Mouse (Mus musculus): ENCODE results near the gene Pitpnm1. TPM values are rescaled to one million over a fixed set of nuclear protein-coding genes. Genes with fewer than 3 reads are reported as not detected.

Pitpnm1 gene
- polyA plus RNA-seq, 1 experiment from 2014 or later: 113 TPM

GRCm38 (mm10) chr19:4144550-4145498 lies 45.0 kb downstream of the Pitpnm1 start:
- H3K27ac ChIP-seq (ENCODE audit: low read length): no peak overlapping the region
- H3K4me2 ChIP-seq (ENCODE audit: low read length): no peak overlapping the region
- WGBS: 86% methylated on average over 16 of the region's 16 CpGs
- no peaks in the 10 kb centered on the region for H3K9me3 ChIP-seq (replicated peaks; ENCODE audit: control insufficient read depth, low read length, poor library complexity, severe bottlenecking)
- no peak overlapping the region for H3K9ac ChIP-seq (ENCODE audit: low read depth, low read length)
- H3K27me3 ChIP-seq (ENCODE audit: control insufficient read depth, insufficient read depth, low read depth, low read length): no peaks in the 10 kb centered on the region
- H3K4me3 ChIP-seq (ENCODE audit: low read depth, low read length): no peak overlapping the region
- H3K4me1 ChIP-seq (ENCODE audit: control insufficient read depth, insufficient read depth, low read length): peaks cover 15% of the 10 kb centered on the region
- no peaks in the 10 kb centered on the region for H3K36me3 ChIP-seq (ENCODE audit: control insufficient read depth, insufficient read depth, low read length)
- ATAC-seq: no peak

- Histone ChIP-seq H3K4me3 (ENCODE audit: low read depth, low read length) (no peak overlapping the region), H3K27ac (ENCODE audit: low read length) (no peak overlapping the region), H3K4me1 (ENCODE audit: control insufficient read depth, insufficient read depth, low read length) (peaks cover 15% of the 10 kb centered on the region), H3K9ac (ENCODE audit: low read depth, low read length) (no peak overlapping the region), H3K9me3 (replicated peaks; ENCODE audit: control insufficient read depth, low read length, poor library complexity, severe bottlenecking) (no peaks in the 10 kb centered on the region), H3K27me3 (ENCODE audit: control insufficient read depth, insufficient read depth, low read depth, low read length) (no peaks in the 10 kb centered on the region), H3K36me3 (ENCODE audit: control insufficient read depth, insufficient read depth, low read length) (peaks cover 2% of the 10 kb centered on the region; the same call in 1 of the 2 replicates), H3K4me2 (ENCODE audit: low read length) (no peak overlapping the region)
- no peak for ATAC-seq
- 82% methylated on average over 5 of the region's 5 CpGs for WGBS
Observed at GRCm38 (mm10) chr19:4145936-4146335, 46.1 kb downstream of the Pitpnm1 start.

GRCm38 (mm10) chr19:4146366-4147021 lies 46.7 kb downstream of the Pitpnm1 start:
- no peak overlapping the region for H3K4me3 ChIP-seq (ENCODE audit: low read depth, low read length)
- peaks cover 2% of the 10 kb centered on the region; the same call in 1 of the 2 replicates for H3K36me3 ChIP-seq (ENCODE audit: control insufficient read depth, insufficient read depth, low read length)
- no peak overlapping the region for H3K9ac ChIP-seq (ENCODE audit: low read depth, low read length)
- H3K27me3 ChIP-seq (ENCODE audit: control insufficient read depth, insufficient read depth, low read depth, low read length): no peaks in the 10 kb centered on the region
- H3K4me2 ChIP-seq (ENCODE audit: low read length): no peak overlapping the region
- no peak for ATAC-seq
- WGBS: 63% methylated on average over 12 of the region's 12 CpGs
- no peaks in the 10 kb centered on the region for H3K9me3 ChIP-seq (replicated peaks; ENCODE audit: control insufficient read depth, low read length, poor library complexity, severe bottlenecking)
- no peak overlapping the region for H3K27ac ChIP-seq (ENCODE audit: low read length)
- H3K4me1 ChIP-seq (ENCODE audit: control insufficient read depth, insufficient read depth, low read length): peaks cover 15% of the 10 kb centered on the region

- no peak for ATAC-seq
- 30% methylated on average over 3 of the region's 3 CpGs for WGBS
- H3K4me1 ChIP-seq (ENCODE audit: control insufficient read depth, insufficient read depth, low read length): peaks cover 15% of the 10 kb centered on the region
- H3K27ac ChIP-seq (ENCODE audit: low read length): no peak overlapping the region
- no peak overlapping the region for H3K4me3 ChIP-seq (ENCODE audit: low read depth, low read length)
- H3K36me3 ChIP-seq (ENCODE audit: control insufficient read depth, insufficient read depth, low read length): peaks cover 2% of the 10 kb centered on the region; the same call in 1 of the 2 replicates
- H3K9ac ChIP-seq (ENCODE audit: low read depth, low read length): no peak overlapping the region
- H3K27me3 ChIP-seq (ENCODE audit: control insufficient read depth, insufficient read depth, low read depth, low read length): no peaks in the 10 kb centered on the region
- H3K4me2 ChIP-seq (ENCODE audit: low read length): no peak overlapping the region
- H3K9me3 ChIP-seq (replicated peaks; ENCODE audit: control insufficient read depth, low read length, poor library complexity, severe bottlenecking): no peaks in the 10 kb centered on the region
Observed at GRCm38 (mm10) chr19:4147022-4147405, 47.2 kb downstream of the Pitpnm1 start.

GRCm38 (mm10) chr19:4147782-4148490 lies 48.1 kb downstream of the Pitpnm1 start:
- H3K4me3 ChIP-seq (ENCODE audit: low read depth, low read length): peak overlapping the region; percentile 92
- peak; percentile 6 for ATAC-seq
- 29% methylated on average over 9 of the region's 9 CpGs for WGBS

GRCm38 (mm10) chr19:4148491-4148806 lies 48.7 kb downstream of the Pitpnm1 start, which contains the start of gene Coro1b:
Coro1b (plus strand) TSS chr19:4148619.
- H3K4me3 ChIP-seq (ENCODE audit: low read depth, low read length): peak within 1 kb of the TSS; percentile 92
- under 1% methylated on average over 32 of the region's 33 CpGs for WGBS

More at GRCm38 (mm10) chr19:4147782-4148490, 48.1 kb downstream of the Pitpnm1 start:
- Histone ChIP-seq H3K9ac (ENCODE audit: low read depth, low read length) (peak overlapping the region; percentile 96), H3K9me3 (replicated peaks; ENCODE audit: control insufficient read depth, low read length, poor library complexity, severe bottlenecking) (no peaks in the 10 kb centered on the region), H3K36me3 (ENCODE audit: control insufficient read depth, insufficient read depth, low read length) (peaks cover 2% of the 10 kb centered on the region; the same call in 1 of the 2 replicates), H3K4me2 (ENCODE audit: low read length) (peak overlapping the region; percentile 96), H3K4me1 (ENCODE audit: control insufficient read depth, insufficient read depth, low read length) (peaks cover 15% of the 10 kb centered on the region), H3K27me3 (ENCODE audit: control insufficient read depth, insufficient read depth, low read depth, low read length) (no peaks in the 10 kb centered on the region), H3K27ac (ENCODE audit: low read length) (peak overlapping the region; percentile 72)

GRCm38 (mm10) chr19:4148819-4149218 lies 49.0 kb downstream of the Pitpnm1 start:
- Histone ChIP-seq H3K27me3 (ENCODE audit: control insufficient read depth, insufficient read depth, low read depth, low read length) (no peaks in the 10 kb centered on the region), H3K4me2 (ENCODE audit: low read length) (peak overlapping the region; percentile 96), H3K27ac (ENCODE audit: low read length) (peak overlapping the region; percentile 72), H3K9me3 (replicated peaks; ENCODE audit: control insufficient read depth, low read length, poor library complexity, severe bottlenecking) (no peaks in the 10 kb centered on the region), H3K4me3 (ENCODE audit: low read depth, low read length) (peak overlapping the region; percentile 92), H3K9ac (ENCODE audit: low read depth, low read length) (peak overlapping the region; percentile 96), H3K4me1 (ENCODE audit: control insufficient read depth, insufficient read depth, low read length) (peaks cover 15% of the 10 kb centered on the region), H3K36me3 (ENCODE audit: control insufficient read depth, insufficient read depth, low read length) (peaks cover 2% of the 10 kb centered on the region; the same call in 1 of the 2 replicates)
- ATAC-seq: peak; percentile 46
- 2% methylated on average over 7 of the region's 8 CpGs for WGBS

More at GRCm38 (mm10) chr19:4148491-4148806, 48.7 kb downstream of the Pitpnm1 start, which contains the start of gene Coro1b:
- peaks cover 15% of the 10 kb centered on the region for H3K4me1 ChIP-seq (ENCODE audit: control insufficient read depth, insufficient read depth, low read length)
- peak within 1 kb of the TSS; percentile 96 for H3K9ac ChIP-seq (ENCODE audit: low read depth, low read length)
- no peaks in the 10 kb centered on the region for H3K9me3 ChIP-seq (replicated peaks; ENCODE audit: control insufficient read depth, low read length, poor library complexity, severe bottlenecking)
- peak; percentile 93 for ATAC-seq
- H3K4me2 ChIP-seq (ENCODE audit: low read length): peak within 1 kb of the TSS; percentile 96
- peaks cover 2% of the 10 kb centered on the region; the same call in 1 of the 2 replicates for H3K36me3 ChIP-seq (ENCODE audit: control insufficient read depth, insufficient read depth, low read length)
- peak within 1 kb of the TSS; percentile 72 for H3K27ac ChIP-seq (ENCODE audit: low read length)
- H3K27me3 ChIP-seq (ENCODE audit: control insufficient read depth, insufficient read depth, low read depth, low read length): no peaks in the 10 kb centered on the region

- H3K27ac ChIP-seq (ENCODE audit: low read length): no peak overlapping the region
- peak overlapping the region; percentile 96 for H3K9ac ChIP-seq (ENCODE audit: low read depth, low read length)
- peak overlapping the region; percentile 92 for H3K4me3 ChIP-seq (ENCODE audit: low read depth, low read length)
- no peaks in the 10 kb centered on the region for H3K27me3 ChIP-seq (ENCODE audit: control insufficient read depth, insufficient read depth, low read depth, low read length)
- no peaks in the 10 kb centered on the region for H3K9me3 ChIP-seq (replicated peaks; ENCODE audit: control insufficient read depth, low read length, poor library complexity, severe bottlenecking)
- H3K36me3 ChIP-seq (ENCODE audit: control insufficient read depth, insufficient read depth, low read length): peaks cover 2% of the 10 kb centered on the region; the same call in 1 of the 2 replicates
- 89% methylated on average over 11 of the region's 11 CpGs for WGBS
- peak overlapping the region; percentile 96 for H3K4me2 ChIP-seq (ENCODE audit: low read length)
- ATAC-seq: no peak
- H3K4me1 ChIP-seq (ENCODE audit: control insufficient read depth, insufficient read depth, low read length): peaks cover 15% of the 10 kb centered on the region
Observed at GRCm38 (mm10) chr19:4149283-4149682, 49.5 kb downstream of the Pitpnm1 start.

Data from midbrain, embryonic 16.5 days (tissue).